Mouse (Mus musculus) v-Abl transformed pro-B cells (cell line): ENCODE data around the gene Colq.

Source experiments
- in situ Hi-C, 2 experiments: fragments of 400-800 bp; cut with MboI; formaldehyde crosslinking; loops; one replicate each; pipeline ENCODE4 v1.15.1; 2025; ENCODE audit not compliant: unreplicated experiment in 2 of 2

Gene Colq

GRCm38 (mm10) chr14:31532656-31533055, 58.5 kb downstream of the Colq start:
- in situ Hi-C loops: loop anchor here in 1 of 2 experiments (10.0 kb wide), 1 partner anchor 252 kb away; no protein-coding TSS in a partner anchor

GRCm38 (mm10) chr14:31531506-31532148, 59.5 kb downstream of the Colq start:
- in situ Hi-C loops: loop anchor here in 1 of 2 experiments (10.0 kb wide), 1 partner anchor 253 kb away; no protein-coding TSS in a partner anchor

GRCm38 (mm10) chr14:31530847-31531246, 60.3 kb downstream of the Colq start:
- in situ Hi-C loops: loop anchor here in 1 of 2 experiments (10.0 kb wide), 1 partner anchor 254 kb away; no protein-coding TSS in a partner anchor

GRCm38 (mm10) chr14:31525040-31525810, 65.9 kb downstream of the Colq start:
- in situ Hi-C loops: no loop called here

- in situ Hi-C loops: no loop called here
Measured at GRCm38 (mm10) chr14:31521318-31521717, 69.8 kb downstream of the Colq start.

- in situ Hi-C loops: loop anchor here (5.0 kb wide), 1 partner anchor 88 kb away; no protein-coding TSS in a partner anchor
Measured at GRCm38 (mm10) chr14:31519165-31519564, 72.0 kb downstream of the Colq start.

GRCm38 (mm10) chr14:31515895-31516294, 75.2 kb downstream of the Colq start:
- in situ Hi-C loops: loop anchor here (5.0 kb wide), 1 partner anchor 91 kb away; no protein-coding TSS in a partner anchor

- in situ Hi-C loops: no loop called here
Measured at GRCm38 (mm10) chr14:31510322-31510721, 80.8 kb downstream of the Colq start.

- in situ Hi-C loops: no loop called here
Measured at GRCm38 (mm10) chr14:31509911-31510310, 81.2 kb downstream of the Colq start.

GRCm38 (mm10) chr14:31506456-31506855, 84.7 kb downstream of the Colq start:
- in situ Hi-C loops: no loop called here

- in situ Hi-C loops: no loop called here
Measured at GRCm38 (mm10) chr14:31503406-31503805, 87.7 kb downstream of the Colq start.

- in situ Hi-C loops: loop anchor here (10.0 to 25.0 kb wide), 2 partner anchors 285 to 1563 kb away; no protein-coding TSS in a partner anchor
Measured at GRCm38 (mm10) chr14:31499526-31499925, 91.6 kb downstream of the Colq start.

GRCm38 (mm10) chr14:31496241-31496646, 94.9 kb downstream of the Colq start:
- in situ Hi-C loops: loop anchor here (10.0 to 25.0 kb wide), 2 partner anchors 289 to 1566 kb away; no protein-coding TSS in a partner anchor

GRCm38 (mm10) chr14:31495538-31495937, 95.6 kb downstream of the Colq start:
- in situ Hi-C loops: loop anchor here (10.0 to 25.0 kb wide), 2 partner anchors 289 to 1567 kb away; no protein-coding TSS in a partner anchor

- in situ Hi-C loops: loop anchor here (10.0 to 25.0 kb wide), 2 partner anchors 290 to 1567 kb away; no protein-coding TSS in a partner anchor
Measured at GRCm38 (mm10) chr14:31494975-31495455, 96.1 kb downstream of the Colq start, which contains the start of gene Mettl6. Mettl6 (minus strand) TSS chr14:31495040.

- in situ Hi-C loops: loop anchor here (10.0 to 25.0 kb wide), 2 partner anchors 290 to 1568 kb away; no protein-coding TSS in a partner anchor
Measured at GRCm38 (mm10) chr14:31494349-31494974, 96.7 kb downstream of the Colq start, which contains the start of gene Eaf1. Eaf1 (plus strand) TSS chr14:31494399.

- in situ Hi-C loops: loop anchor here (10.0 to 25.0 kb wide), 2 partner anchors 291 to 1568 kb away; no protein-coding TSS in a partner anchor
Measured at GRCm38 (mm10) chr14:31493901-31494300, 97.2 kb downstream of the Colq start.

- in situ Hi-C loops: loop anchor here in 1 of 2 experiments (25.0 kb wide), 1 partner anchor 1574 kb away; no protein-coding TSS in a partner anchor
Measured at GRCm38 (mm10) chr14:31488055-31488454, 103.1 kb downstream of the Colq start.

- in situ Hi-C loops: loop anchor here in 1 of 2 experiments (25.0 kb wide), 1 partner anchor 1576 kb away; no protein-coding TSS in a partner anchor
Measured at GRCm38 (mm10) chr14:31486465-31486864, 104.7 kb downstream of the Colq start.

GRCm38 (mm10) chr14:31482417-31482816, 108.7 kb downstream of the Colq start:
- in situ Hi-C loops: loop anchor here in 1 of 2 experiments (25.0 kb wide), 1 partner anchor 1580 kb away; no protein-coding TSS in a partner anchor
